Mouse (Mus musculus) heart, postnatal 0 days (tissue): ENCODE data around the gene Trim44. TPM values are rescaled to one million over a fixed set of nuclear protein-coding genes. Genes with fewer than 3 reads are reported as not detected.
A peak's percentile ranks its signal among the peaks of the same experiment; 100 is the strongest.

Experiments used
- ATAC-seq: fragments of 200-750 bp; cut with Nextera tagmentation; 2 replicates; pipeline ENCODE4 v1.8.0; 2017; ENCODE audit warnings: low read depth, moderate number of reproducible peaks, moderate library complexity; ENCODE audit not compliant: insufficient read depth
- DNase-seq: peaks from one replicate; pipeline ENCODE4 v3.0.0-alpha.2; 2016; ENCODE audit warnings: low spot score
- H3K27ac ChIP-seq: fragments of 300-500 bp; sonication (generic); 2 replicates; pipeline ENCODE4 v1.5.1; 2014; ENCODE audit warnings: low read depth, mild to moderate bottlenecking
- H3K27me3 ChIP-seq: fragments of 300-500 bp; sonication (generic); 2 replicates; pipeline ENCODE4 v1.6.1; 2014; ENCODE audit warnings: low read length, mixed read lengths; ENCODE audit not compliant: control insufficient read depth, insufficient read depth
- H3K36me3 ChIP-seq: fragments of 300-500 bp; sonication (generic); replicated peaks from 2 replicates; pipeline ENCODE4 v1.6.1; 2014; ENCODE audit warnings: low read length, mixed read lengths; ENCODE audit not compliant: control insufficient read depth, insufficient read depth
- H3K4me1 ChIP-seq: fragments of 300-500 bp; sonication (generic); 2 replicates; pipeline ENCODE4 v1.6.1; 2014; ENCODE audit warnings: antibody characterized with exemption; ENCODE audit not compliant: control insufficient read depth, insufficient read depth
- H3K4me2 ChIP-seq: fragments of 300-500 bp; sonication (generic); 2 replicates; pipeline ENCODE4 v1.6.1; 2014; ENCODE audit warnings: low read depth, mild to moderate bottlenecking, low read length, moderate library complexity
- H3K4me3 ChIP-seq: fragments of 300-500 bp; sonication (generic); 2 replicates; pipeline ENCODE4 v1.5.1; 2014; ENCODE audit warnings: low read depth, low read length
- H3K9ac ChIP-seq: fragments of 300-500 bp; sonication (generic); replicated peaks from 2 replicates; pipeline ENCODE4 v1.6.1; 2014; ENCODE audit warnings: low read depth, low read length, mixed read lengths
- H3K9me3 ChIP-seq: fragments of 300-500 bp; sonication (generic); replicated peaks from 2 replicates; pipeline ENCODE4 v1.6.1; 2016; ENCODE audit warnings: low read length; ENCODE audit not compliant: control insufficient read depth
- CTCF ChIP-seq: IDR thresholded peaks from 2 replicates; pipeline ENCODE4 v1.5.1; 2016; ENCODE audit warnings: antibody characterized with exemption, control low read depth, low read depth
- EP300 ChIP-seq: IDR thresholded peaks from 2 replicates; pipeline ENCODE4 v1.6.1; 2016; ENCODE audit warnings: antibody characterized with exemption, low read depth
- WGBS: fragments of 180-500 bp; shearing (Covaris S2); extraction: QIAGEN DNeasy Blood & Tissue Kit; methylation state at CpG from one replicate; pipeline ENCODE4 v1.1.7; 2014; 5-methylcytosine and 5-hydroxymethylcytosine counted together
- polyA plus RNA-seq: library from polyadenylated mRNA; unstranded; fragments of >200 nt; fragmentation: Nextera tagmentation; extraction: Ambion mirVana; gene quantifications from 2 replicates; pipeline ENCODE4 v1.2.1, GENCODE M21; 2015
- total RNA-seq: library from RNA; depleted of rRNA; stranded (reverse); fragments of >200 nt; gene quantifications from 2 replicates; pipeline ENCODE4 v1.2.3, GENCODE M21; 2014; ENCODE audit warnings: low replicate concordance

Gene Trim44
- total and polyA plus RNA-seq, 2 experiments from 2014 or later, result 10.9 to 23.0 TPM

- H3K36me3 ChIP-seq, result no peaks in the 10 kb centered on the region
- H3K27me3 ChIP-seq, result no peaks in the 10 kb centered on the region
- no peak overlapping the region for H3K27ac ChIP-seq
- WGBS, result 8% methylated on average over 1 of the region's 1 CpGs
- no peak for TF ChIP-seq EP300
- H3K4me3 ChIP-seq, result no peak overlapping the region
- H3K4me2 ChIP-seq, result no peak overlapping the region
- no peak overlapping the region for H3K9ac ChIP-seq
- peaks cover 31% of the 10 kb centered on the region for H3K4me1 ChIP-seq
- DNase-seq (no peak), ATAC-seq (no peak)
- H3K9me3 ChIP-seq, result no peaks in the 10 kb centered on the region
Measured at GRCm38 (mm10) chr2:102396493-102396892, 11.1 kb downstream of the Trim44 start.

DNA sequence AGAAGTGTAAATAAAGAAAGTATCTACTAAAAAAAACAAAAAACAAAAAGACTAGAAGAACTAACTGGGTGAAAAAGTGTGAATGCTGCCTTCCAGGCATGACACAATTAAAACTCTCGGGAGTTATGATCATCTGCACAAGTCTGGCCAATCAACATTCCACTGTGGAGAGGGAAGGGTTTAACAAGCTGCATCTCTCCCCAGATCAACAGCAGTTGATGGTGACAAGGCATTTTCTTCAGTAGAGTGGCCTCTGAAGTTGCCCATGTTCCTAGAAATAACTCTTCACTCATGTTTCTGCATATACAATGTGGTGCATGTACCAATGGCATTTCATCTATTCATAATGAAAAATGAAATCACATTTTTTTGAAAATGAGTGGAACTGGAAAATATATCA, 14.2 kb downstream of the Trim44 start:
- no peak overlapping the region for H3K27ac ChIP-seq
- no peaks in the 10 kb centered on the region for H3K36me3 ChIP-seq
- H3K4me2 ChIP-seq, result no peak overlapping the region
- no peak for ATAC-seq
- no peaks in the 10 kb centered on the region for H3K9me3 ChIP-seq
- H3K4me1 ChIP-seq, result peaks cover 13% of the 10 kb centered on the region; the same call in 1 of the 2 replicates
- WGBS, result 66% methylated on average over 1 of the region's 1 CpGs
- TF ChIP-seq EP300, result no peak
- no peak for TF ChIP-seq CTCF
- no peaks in the 10 kb centered on the region for H3K27me3 ChIP-seq
- no peak overlapping the region for H3K4me3 ChIP-seq
- no peak overlapping the region for H3K9ac ChIP-seq
- DNase-seq, result no peak

- ATAC-seq (no peak), DNase-seq (no peak)
- no peak overlapping the region for H3K27ac ChIP-seq
Measured at GRCm38 (mm10) chr2:102385328-102385902, 22.2 kb downstream of the Trim44 start.

GRCm38 (mm10) chr2:102384496-102384895, 23.1 kb downstream of the Trim44 start:
- H3K27ac ChIP-seq, result no peak overlapping the region; the same call in 1 of the 2 replicates
- peaks cover 30% of the 10 kb centered on the region for H3K4me1 ChIP-seq
- ATAC-seq (no peak), DNase-seq (no peak)
- no peak for TF ChIP-seq EP300
- TF ChIP-seq CTCF, result no peak
- H3K4me3 ChIP-seq, result no peak overlapping the region
- no peaks in the 10 kb centered on the region for H3K36me3 ChIP-seq
- 36% methylated on average over 1 of the region's 1 CpGs for WGBS
- H3K4me2 ChIP-seq, result no peak overlapping the region
- no peak overlapping the region for H3K9ac ChIP-seq
- H3K9me3 ChIP-seq, result no peaks in the 10 kb centered on the region
- H3K27me3 ChIP-seq, result no peaks in the 10 kb centered on the region

More at GRCm38 (mm10) chr2:102385328-102385902, 22.2 kb downstream of the Trim44 start:
- H3K9ac ChIP-seq, result no peak overlapping the region
- TF ChIP-seq EP300 (no peak), CTCF (no peak)
- H3K4me2 ChIP-seq, result no peak overlapping the region
- H3K4me1 ChIP-seq, result peaks cover 30% of the 10 kb centered on the region
- no peaks in the 10 kb centered on the region for H3K9me3 ChIP-seq
- H3K36me3 ChIP-seq, result no peaks in the 10 kb centered on the region
- no peaks in the 10 kb centered on the region for H3K27me3 ChIP-seq
- no peak overlapping the region for H3K4me3 ChIP-seq

DNA sequence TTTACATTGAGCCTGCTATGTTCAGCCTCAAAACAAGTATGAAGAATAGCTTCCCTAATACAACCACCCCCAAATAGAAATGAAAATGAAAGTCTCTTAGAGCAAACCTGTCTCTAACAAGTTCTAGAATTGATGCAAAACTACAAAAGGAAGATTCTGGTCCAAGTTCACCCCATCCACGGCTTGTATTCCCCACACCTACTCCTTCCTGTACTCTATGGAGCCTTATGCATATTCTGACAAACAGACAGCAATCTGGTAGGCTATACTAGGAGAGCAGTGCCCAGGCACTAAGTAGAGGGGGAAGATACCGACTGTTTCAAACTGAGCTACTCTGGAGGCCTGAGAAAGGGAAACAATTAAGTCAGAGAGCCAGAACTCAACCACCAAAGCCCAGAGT, 23.6 kb downstream of the Trim44 start:
- H3K4me3 ChIP-seq, result no peak overlapping the region
- H3K9me3 ChIP-seq, result no peaks in the 10 kb centered on the region
- no peaks in the 10 kb centered on the region for H3K27me3 ChIP-seq
- H3K36me3 ChIP-seq, result no peaks in the 10 kb centered on the region
- DNase-seq, result no peak
- ATAC-seq, result no peak
- H3K27ac ChIP-seq, result no peak overlapping the region; the same call in 1 of the 2 replicates
- H3K9ac ChIP-seq, result no peak overlapping the region
- no peak for TF ChIP-seq CTCF
- TF ChIP-seq EP300, result no peak
- WGBS, result 36% methylated on average over 2 of the region's 2 CpGs
- peaks cover 30% of the 10 kb centered on the region for H3K4me1 ChIP-seq
- no peak overlapping the region for H3K4me2 ChIP-seq

- Histone ChIP-seq H3K9me3 (no peaks in the 10 kb centered on the region), H3K27me3 (no peaks in the 10 kb centered on the region), H3K9ac (no peak overlapping the region), H3K36me3 (no peaks in the 10 kb centered on the region), H3K4me1 (peaks cover 30% of the 10 kb centered on the region), H3K4me3 (no peak overlapping the region), H3K4me2 (no peak overlapping the region), H3K27ac (0 out of 2 replicates have a peak overlapping the region, but pooled peaks have one; percentile 6)
- ATAC-seq (no peak), DNase-seq (no peak)
- TF ChIP-seq EP300, result no peak
- no peak for TF ChIP-seq CTCF
- WGBS, result 68% methylated on average over 3 of the region's 3 CpGs
Measured at GRCm38 (mm10) chr2:102383069-102383834, 24.4 kb downstream of the Trim44 start.
